In genomic region chr8:125909661-125910364, GRCm38 (mm10) we compare ENCODE assay signal across 8 mouse cellular contexts. TPM values are rescaled to one million over a fixed set of nuclear protein-coding genes. Genes with fewer than 3 reads are reported as not detected.
DNase-seq lines count a peak whose midpoint lies in the region; ATAC-seq lines count a peak whose summit lies in the region.

No protein-coding gene starts in this region.

- peaks cover 73% of the 10 kb centered on the region for H3K27me3 ChIP-seq in embryonic facial prominence, embryonic 13.5 days
- H3K27me3 ChIP-seq in midbrain, embryonic 14.5 days (ENCODE audit: control insufficient read depth, insufficient read depth, low read length) = peaks cover 44% of the 10 kb centered on the region

- peak overlapping the region; percentile 57 for H3K4me3 ChIP-seq in embryonic facial prominence, embryonic 13.5 days
- peak overlapping the region; percentile 49 for H3K4me3 ChIP-seq in midbrain, embryonic 14.5 days (replicated peaks; ENCODE audit: low read depth, low read length)

- peaks cover 17% of the 10 kb centered on the region for H3K4me1 ChIP-seq in embryonic facial prominence, embryonic 13.5 days
- H3K4me1 ChIP-seq in midbrain, embryonic 14.5 days (ENCODE audit: control insufficient read depth, insufficient read depth, low read length) = 0 out of 2 replicates have a peak, but pooled peaks cover 11% of the 10 kb centered on the region

- ATAC-seq in embryonic facial prominence, embryonic 13.5 days (ENCODE audit: insufficient number of reproducible peaks, insufficient read depth, low FRiP score, low TSS enrichment, low read depth) = peak; percentile 28; the same call in 1 of the 2 replicates
- ATAC-seq in midbrain, embryonic 14.5 days (ENCODE audit: low FRiP score, low TSS enrichment) = no peak
- ATAC-seq in granulocyte monocyte progenitor cell, adult 5-6 weeks (replicated peaks; ENCODE audit: poor library complexity, severe bottlenecking) = no peak

- peak; percentile 84 for DNase-seq in R1 (ENCODE audit: low read depth, low spot score)
- peak; percentile 11 to 19 for DNase-seq in heart, postnatal 36 days
- peak; percentile 97 for DNase-seq in large intestine, adult 2 months (ENCODE audit: low read depth, low spot score)
- DNase-seq in midbrain, embryonic 14.5 days = no peak
- DNase-seq in right cerebral cortex, postnatal 25 days = no peak
- DNase-seq in frontal cortex, postnatal 10 days (ENCODE audit: low spot score in 2 of 2) = no peak

- no peaks in the 10 kb centered on the region for H3K9me3 ChIP-seq in embryonic facial prominence, embryonic 13.5 days
- H3K9me3 ChIP-seq in midbrain, embryonic 14.5 days (ENCODE audit: control insufficient read depth, low read length) = no peaks in the 10 kb centered on the region

- 5% methylated on average over 30 of the region's 30 CpGs for WGBS in embryonic facial prominence, embryonic 13.5 days
- WGBS in large intestine, adult 2 months = 2% methylated on average over 30 of the region's 30 CpGs
- WGBS in midbrain, embryonic 14.5 days = 5% methylated on average over 30 of the region's 30 CpGs

- H3K27ac ChIP-seq in embryonic facial prominence, embryonic 13.5 days = no peak overlapping the region
- H3K27ac ChIP-seq in midbrain, embryonic 14.5 days (replicated peaks; ENCODE audit: low read depth, low read length) = no peak overlapping the region

- H3K4me2 ChIP-seq in embryonic facial prominence, embryonic 13.5 days = peak overlapping the region; percentile 100
- H3K4me2 ChIP-seq in midbrain, embryonic 14.5 days (ENCODE audit: low read length) = peak overlapping the region; percentile 95

- peak overlapping the region; percentile 64 for H3K9ac ChIP-seq in embryonic facial prominence, embryonic 13.5 days
- no peak overlapping the region for H3K9ac ChIP-seq in midbrain, embryonic 14.5 days (replicated peaks; ENCODE audit: low read length)

- intact Hi-C loops in heart, postnatal 36 days (cut with DNase I) = no loop called here

- no peaks in the 10 kb centered on the region for H3K36me3 ChIP-seq in embryonic facial prominence, embryonic 13.5 days
- H3K36me3 ChIP-seq in midbrain, embryonic 14.5 days (ENCODE audit: control insufficient read depth, insufficient read depth, low read length) = no peaks in the 10 kb centered on the region

RNA-seq across cellular contexts. Expression of gene Map3k21, which starts 0.4 kb away (rescaled TPM):
- 0.10 and 0.14 TPM in 2 replicates for polyA plus RNA-seq in embryonic facial prominence, embryonic 13.5 days (2015; fragmentation: Nextera tagmentation; extraction: Ambion mirVana)
- total RNA-seq in heart, postnatal 36 days (2021) = under 1 TPM; 0.76 to 0.97 TPM
- 9.9 and 17.1 TPM in 2 replicates for polyA plus RNA-seq in large intestine, adult 2 months (2012; rRNA removed)
- 0.63 and 0.90 TPM in 2 replicates for polyA plus RNA-seq in midbrain, embryonic 14.5 days (2014; fragmentation: Nextera tagmentation; extraction: Ambion mirVana)
- not detected in 2 replicates for total RNA-seq in granulocyte monocyte progenitor cell, adult 5-6 weeks (2014; fragmentation: Nextera tagmentation)
- total RNA-seq in granulocyte monocyte progenitor cell, adult 5-6 weeks (2017) = not detected in 2 replicates

RNA-seq across cellular contexts. Expression of gene Pcnx2, which starts 11.7 kb away (rescaled TPM):
- 0.17 and 0.37 TPM in 2 replicates for polyA plus RNA-seq in embryonic facial prominence, embryonic 13.5 days (2015; fragmentation: Nextera tagmentation; extraction: Ambion mirVana)
- total RNA-seq in heart, postnatal 36 days (2021) = under 1 TPM; 0.46 to 0.89 TPM
- polyA plus RNA-seq in large intestine, adult 2 months (2012; rRNA removed) = 0.16 and 0.20 TPM in 2 replicates
- 3.9 and 4.5 TPM in 2 replicates for polyA plus RNA-seq in midbrain, embryonic 14.5 days (2014; fragmentation: Nextera tagmentation; extraction: Ambion mirVana)
- total RNA-seq in granulocyte monocyte progenitor cell, adult 5-6 weeks (2014; fragmentation: Nextera tagmentation) = not detected in 2 replicates
- total RNA-seq in granulocyte monocyte progenitor cell, adult 5-6 weeks (2017) = not detected in 2 replicates

Comparison
In these comparisons a context has a peak if more than half of its experiments do, and no peak if none do; other contexts are left out.
1. DNase-seq: peak in R1 (single experiment), heart, postnatal 36 days (2 of 2) and large intestine, adult 2 months (single experiment); none in midbrain, embryonic 14.5 days (single experiment), right cerebral cortex, postnatal 25 days (single experiment) and frontal cortex, postnatal 10 days (0 of 2).